24 mouse cellular contexts compared by ENCODE assay signal in genomic region chr10:117011047-117011446, GRCm38 (mm10). TPM values are rescaled to one million over a fixed set of nuclear protein-coding genes. Genes with fewer than 3 reads are reported as not detected.
DNase-seq lines count a peak whose midpoint lies in the region; ATAC-seq and TF ChIP-seq lines count a peak whose summit lies in the region.
"Had no signal": no experiment of that assay in that cellular context is flagged by ENCODE, and none has a peak within 500 bp of the region (broad histone marks: within the 10 kb centered on the region; RNA-seq: fewer than 3 reads in every experiment).

No protein-coding gene starts in this region.

- ATAC-seq in kidney, embryonic 15.5 days (replicated peaks; ENCODE audit: low FRiP score) = peak; percentile 80
- ATAC-seq in neural tube, embryonic 11.5 days (ENCODE audit: insufficient read depth, low FRiP score, low TSS enrichment) = no peak
- ATAC-seq: forebrain, embryonic 15.5 days; hindbrain, postnatal 0 days; inflammation-experienced regulatory T-cells, adult 6 months had no signal

- H3K27ac ChIP-seq in kidney, embryonic 15.5 days = peak overlapping the region; percentile 34
- H3K27ac ChIP-seq in kidney, adult 2 months (ENCODE audit: insufficient read depth, low read depth, low read length) = no peak overlapping the region
- no peak overlapping the region for H3K27ac ChIP-seq in neural tube, embryonic 11.5 days (ENCODE audit: low read depth, low read length)
- H3K27ac ChIP-seq: embryonic facial prominence, embryonic 13.5 days; forebrain, embryonic 12.5 days; forebrain, embryonic 15.5 days; heart, adult 2 months; hindbrain, embryonic 14.5 days; hindbrain, postnatal 0 days had no signal

- no peaks in the 10 kb centered on the region for H3K9me3 ChIP-seq in kidney, embryonic 15.5 days (replicated peaks)
- H3K9me3 ChIP-seq in neural tube, embryonic 11.5 days (ENCODE audit: control insufficient read depth, low read length) = no peaks in the 10 kb centered on the region
- H3K9me3 ChIP-seq: embryonic facial prominence, embryonic 13.5 days; forebrain, embryonic 12.5 days; forebrain, embryonic 15.5 days had no signal

- H3K27me3 ChIP-seq in kidney, embryonic 15.5 days = peaks cover 9% of the 10 kb centered on the region; the same call in 1 of the 2 replicates
- H3K27me3 ChIP-seq in kidney, adult 2 months (replicated peaks; ENCODE audit: control insufficient read depth, insufficient read depth, low read length) = no peaks in the 10 kb centered on the region
- no peaks in the 10 kb centered on the region for H3K27me3 ChIP-seq in neural tube, embryonic 11.5 days (ENCODE audit: control insufficient read depth, insufficient read depth, low read length)
- H3K27me3 ChIP-seq: embryonic facial prominence, embryonic 13.5 days; forebrain, embryonic 12.5 days; forebrain, embryonic 15.5 days had no signal

- DNase-seq in heart, adult 11 months = peak; percentile 37
- no peak for DNase-seq in heart, adult 9 months (ENCODE audit: low spot score in 2 of 2)
- DNase-seq in kidney, adult 2 months = no peak
- DNase-seq in neural tube, embryonic 11.5 days (ENCODE audit: low spot score) = peak; percentile 9
- no peak for DNase-seq in neural tube, embryonic 10.5 days (ENCODE audit: extremely low spot score, low spot score)
- DNase-seq: adrenal gland, postnatal 10 days; adrenal gland, postnatal 36 days; cerebellum, adult 18-20 months; cerebellum, adult 9-10 months; cerebellum, postnatal 14 days; gastrocnemius, postnatal 25 days; heart, adult 2 months had no signal

- no peak for TF ChIP-seq POLR2A in kidney, adult 2 months (IDR thresholded peaks at IDR 0.05; ENCODE audit: low read depth, low read length)

- H3K9ac ChIP-seq in kidney, embryonic 15.5 days = no peak overlapping the region
- no peak overlapping the region for H3K9ac ChIP-seq in neural tube, embryonic 11.5 days (ENCODE audit: low read length)
- H3K9ac ChIP-seq: embryonic facial prominence, embryonic 13.5 days; forebrain, embryonic 12.5 days; forebrain, embryonic 15.5 days; hindbrain, embryonic 14.5 days had no signal

- no peak overlapping the region for H3K4me3 ChIP-seq in kidney, embryonic 15.5 days (replicated peaks)
- H3K4me3 ChIP-seq in kidney, adult 2 months (ENCODE audit: insufficient read depth, low read depth, low read length) = no peak overlapping the region
- no peak overlapping the region for H3K4me3 ChIP-seq in neural tube, embryonic 11.5 days (ENCODE audit: low read depth, low read length)
- H3K4me3 ChIP-seq: embryonic facial prominence, embryonic 13.5 days; erythroblast, embryonic 14.5 days; forebrain, embryonic 12.5 days; forebrain, embryonic 15.5 days; heart, adult 2 months had no signal

- no peaks in the 10 kb centered on the region for H3K36me3 ChIP-seq in kidney, embryonic 15.5 days
- no peaks in the 10 kb centered on the region for H3K36me3 ChIP-seq in kidney, adult 2 months (ENCODE audit: control insufficient read depth, insufficient read depth, low read length)
- no peaks in the 10 kb centered on the region for H3K36me3 ChIP-seq in neural tube, embryonic 11.5 days (ENCODE audit: control insufficient read depth, insufficient read depth, low read length)
- H3K36me3 ChIP-seq: embryonic facial prominence, embryonic 13.5 days; forebrain, embryonic 12.5 days; forebrain, embryonic 15.5 days had no signal

- WGBS in kidney, embryonic 15.5 days = 38% methylated on average over 8 of the region's 8 CpGs
- 69% methylated on average over 8 of the region's 8 CpGs for whole genome bisulfite sequencing in kidney, adult 2 months
- WGBS in neural tube, embryonic 11.5 days = 59% methylated on average over 8 of the region's 8 CpGs

- TF ChIP-seq CTCF in kidney, adult 2 months (conservative IDR thresholded peaks at IDR 0.05; ENCODE audit: insufficient read depth, insufficient read length, low read depth, low read length) = no peak

- peaks cover 17% of the 10 kb centered on the region for H3K4me1 ChIP-seq in kidney, embryonic 15.5 days
- H3K4me1 ChIP-seq in kidney, adult 2 months (ENCODE audit: control insufficient read depth, insufficient read depth, low read length) = no peaks in the 10 kb centered on the region; the same call in 1 of the 2 replicates
- H3K4me1 ChIP-seq in neural tube, embryonic 11.5 days (ENCODE audit: control insufficient read depth, insufficient read depth, low read length) = no peaks in the 10 kb centered on the region

- H3K4me2 ChIP-seq in kidney, embryonic 15.5 days = no peak overlapping the region
- H3K4me2 ChIP-seq in neural tube, embryonic 11.5 days (ENCODE audit: low read depth) = no peak overlapping the region
- H3K4me2 ChIP-seq: embryonic facial prominence, embryonic 13.5 days; forebrain, embryonic 12.5 days; forebrain, embryonic 15.5 days; heart, embryonic 11.5 days; hindbrain, embryonic 14.5 days had no signal

RNA-seq across cellular contexts. Expression of gene Best3, which starts 24.9 kb away (rescaled TPM):
- 0.30 and 0.44 TPM in 2 replicates for polyA plus RNA-seq in kidney, embryonic 15.5 days (2015; fragmentation: Nextera tagmentation; extraction: Ambion mirVana)
- polyA plus RNA-seq in kidney, adult 2 months (2012; rRNA removed) = 0.97 and 1.1 TPM in 2 replicates
- 0.34 and 0.50 TPM in 2 replicates for polyA plus RNA-seq in neural tube, embryonic 11.5 days (2014; fragmentation: Nextera tagmentation; extraction: Ambion mirVana)
- polyA plus RNA-seq: erythroblast, embryonic 14.5 days; inflammation-experienced regulatory T-cells, adult 6 months had no signal

RNA-seq across cellular contexts. Expression of gene Lrrc10, which starts 34.1 kb away (rescaled TPM):
- not detected in 2 replicates for polyA plus RNA-seq in kidney, embryonic 15.5 days (2015; fragmentation: Nextera tagmentation; extraction: Ambion mirVana)
- polyA plus RNA-seq in kidney, adult 2 months (2012; rRNA removed) = 0.13 TPM in 1 of 2 replicates, not detected in the other
- not detected in 2 replicates for polyA plus RNA-seq in neural tube, embryonic 11.5 days (2014; fragmentation: Nextera tagmentation; extraction: Ambion mirVana)
- polyA plus RNA-seq: embryonic facial prominence, embryonic 13.5 days; erythroblast, embryonic 14.5 days; forebrain, embryonic 12.5 days; forebrain, embryonic 15.5 days; hindbrain, embryonic 14.5 days; hindbrain, postnatal 0 days; inflammation-experienced regulatory T-cells, adult 6 months had no signal

RNA-seq across cellular contexts. Expression of gene Gm10271, which starts 38.6 kb away (rescaled TPM):
- not detected in 2 replicates for polyA plus RNA-seq in kidney, embryonic 15.5 days (2015; fragmentation: Nextera tagmentation; extraction: Ambion mirVana)
- not detected in 2 replicates for polyA plus RNA-seq in kidney, adult 2 months (2012; rRNA removed)
- not detected in 2 replicates for polyA plus RNA-seq in neural tube, embryonic 11.5 days (2014; fragmentation: Nextera tagmentation; extraction: Ambion mirVana)
- polyA plus RNA-seq: embryonic facial prominence, embryonic 13.5 days; erythroblast, embryonic 14.5 days; forebrain, embryonic 12.5 days; forebrain, embryonic 15.5 days; gonadal fat pad, adult 2 months; heart, adult 2 months; heart, embryonic 11.5 days; heart, embryonic 14.5 days; heart, postnatal 0 days; hindbrain, embryonic 14.5 days; hindbrain, postnatal 0 days; inflammation-experienced regulatory T-cells, adult 6 months had no signal

RNA-seq across cellular contexts. Expression of gene Cct2, which starts 52.6 kb away (rescaled TPM):
- 258 and 266 TPM in 2 replicates for polyA plus RNA-seq in kidney, embryonic 15.5 days (2015; fragmentation: Nextera tagmentation; extraction: Ambion mirVana)
- 67.1 and 84.6 TPM in 2 replicates for polyA plus RNA-seq in kidney, adult 2 months (2012; rRNA removed)
- polyA plus RNA-seq in neural tube, embryonic 11.5 days (2014; fragmentation: Nextera tagmentation; extraction: Ambion mirVana) = 351 and 353 TPM in 2 replicates

Comparison
In these comparisons a context has a peak if more than half of its experiments do, and no peak if none do; other contexts are left out.
1. DNase-seq: peak in heart, adult 11 months (single experiment) and neural tube, embryonic 11.5 days (single experiment); none in heart, adult 9 months (0 of 2), kidney, adult 2 months (single experiment) and neural tube, embryonic 10.5 days (single experiment).